Mouse (Mus musculus) lung, postnatal 0 days (tissue): ENCODE results near the gene 1700001L19Rik. TPM values are rescaled to one million over a fixed set of nuclear protein-coding genes. Genes with fewer than 3 reads are reported as not detected.
A peak's percentile ranks its signal among the peaks of the same experiment; 100 is the strongest.

ENCODE experiments used
- ATAC-seq: fragments of 200-750 bp; cut with Nextera tagmentation; 2 replicates; pipeline ENCODE4 v1.8.0; 2017; ENCODE audit warnings: moderate library complexity
- DNase-seq: peaks from one replicate; pipeline ENCODE4 v3.0.0-alpha.2; 2016; ENCODE audit warnings: low spot score
- H3K27ac ChIP-seq: fragments of 300-500 bp; sonication (generic); 2 replicates; pipeline ENCODE4 v1.5.1; 2014; ENCODE audit warnings: antibody characterized with exemption, mild to moderate bottlenecking, low read length, mixed read lengths
- H3K27me3 ChIP-seq: fragments of 300-500 bp; sonication (generic); replicated peaks from 2 replicates; pipeline ENCODE4 v1.6.1; 2014; ENCODE audit warnings: low read length, mixed read lengths; ENCODE audit not compliant: insufficient read depth
- H3K36me3 ChIP-seq: fragments of 300-500 bp; sonication (generic); 2 replicates; pipeline ENCODE4 v1.6.1; 2014; ENCODE audit warnings: low read length, mixed read lengths; ENCODE audit not compliant: insufficient read depth
- H3K4me1 ChIP-seq: fragments of 300-500 bp; sonication (generic); 2 replicates; pipeline ENCODE4 v1.6.1; 2014; ENCODE audit warnings: antibody characterized with exemption, low read depth, low read length, mixed read lengths; ENCODE audit not compliant: insufficient read depth
- H3K4me2 ChIP-seq: fragments of 300-500 bp; sonication (generic); replicated peaks from 2 replicates; pipeline ENCODE4 v1.6.1; 2014; ENCODE audit warnings: low read depth, mild to moderate bottlenecking, low read length, moderate library complexity, mixed read lengths
- H3K4me3 ChIP-seq: fragments of 300-500 bp; sonication (generic); 2 replicates; pipeline ENCODE4 v1.5.1; 2014; ENCODE audit warnings: low read depth, low read length
- H3K9ac ChIP-seq: fragments of 300-500 bp; sonication (generic); replicated peaks from 2 replicates; pipeline ENCODE4 v1.6.1; 2014; ENCODE audit warnings: low read depth, mild to moderate bottlenecking
- H3K9me3 ChIP-seq: fragments of 300-500 bp; sonication (generic); 2 replicates; pipeline ENCODE4 v1.6.1; 2016; ENCODE audit warnings: low read length, mixed read lengths
- CTCF ChIP-seq: IDR thresholded peaks from 2 replicates; pipeline ENCODE4 v1.5.1; 2016; ENCODE audit warnings: antibody characterized with exemption, mild to moderate bottlenecking
- EP300 ChIP-seq: IDR thresholded peaks from 2 replicates; pipeline ENCODE4 v1.6.1; 2016; ENCODE audit warnings: antibody characterized with exemption, mild to moderate bottlenecking, control low read depth
- WGBS: fragments of 180-500 bp; shearing (Covaris S2); extraction: QIAGEN DNeasy Blood & Tissue Kit; methylation state at CpG from one replicate; pipeline ENCODE4 v1.1.7; 2014; 5-methylcytosine and 5-hydroxymethylcytosine counted together
- polyA plus RNA-seq: library from polyadenylated mRNA; unstranded; fragments of >200 nt; fragmentation: Nextera tagmentation; extraction: Ambion mirVana; gene quantifications from 2 replicates; pipeline ENCODE4 v1.2.1, GENCODE M21; 2015

1700001L19Rik gene
- polyA plus RNA-seq, 1 experiment from 2014 or later: 4.5 TPM

DNA sequence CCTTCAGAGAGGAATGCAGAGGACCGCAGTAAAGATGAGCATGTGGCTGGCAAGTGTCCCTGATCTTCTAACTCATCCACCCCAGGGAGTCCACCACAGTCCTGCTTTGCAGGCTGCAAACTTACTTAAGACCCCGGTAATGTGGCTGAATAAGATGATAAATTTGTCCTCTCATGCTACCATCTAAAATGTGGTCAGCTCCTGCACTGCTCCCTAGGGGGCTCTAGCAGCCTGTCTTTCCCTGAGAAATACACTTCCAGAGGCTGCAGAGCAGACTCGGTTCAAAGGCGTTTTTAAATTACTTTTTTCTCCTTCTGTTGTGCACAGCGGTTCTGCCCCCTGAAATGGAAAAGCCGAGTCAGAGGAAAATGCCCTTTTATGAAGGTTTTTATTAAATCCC is 4.0 kb downstream of the 1700001L19Rik start:
- H3K4me1 ChIP-seq: no peaks in the 10 kb centered on the region; the same call in 1 of the 2 replicates
- TF ChIP-seq CTCF (peak; percentile 70), EP300 (no peak)
- DNase-seq (peak; percentile 55), ATAC-seq (peak; percentile 21; the same call in 1 of the 2 replicates)
- WGBS: 21% methylated on average over 6 of the region's 6 CpGs
- H3K9me3 ChIP-seq: no peaks in the 10 kb centered on the region
- H3K9ac ChIP-seq: no peak overlapping the region
- no peak overlapping the region for H3K27ac ChIP-seq
- H3K36me3 ChIP-seq: no peaks in the 10 kb centered on the region
- no peaks in the 10 kb centered on the region for H3K27me3 ChIP-seq
- no peak overlapping the region for H3K4me3 ChIP-seq
- H3K4me2 ChIP-seq: no peak overlapping the region

DNA sequence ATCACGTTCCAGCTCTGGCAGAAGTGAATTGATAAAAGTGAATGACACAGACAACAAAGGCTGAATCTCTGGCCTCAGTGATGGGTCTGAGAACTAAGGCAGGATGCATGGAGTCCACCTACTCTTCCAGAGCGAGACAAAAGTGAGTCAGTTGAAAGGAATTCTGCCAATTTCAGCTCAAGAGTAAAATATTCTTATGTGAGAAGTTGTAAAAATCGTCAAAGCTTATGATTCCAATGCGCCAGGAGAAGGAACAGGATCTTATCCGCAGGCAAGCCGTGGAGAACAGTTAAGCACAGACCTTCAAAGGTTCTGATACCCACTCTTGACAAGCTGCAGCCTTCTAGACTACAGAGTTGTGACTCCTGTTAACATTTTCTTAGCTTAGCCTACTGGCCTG is 5.9 kb downstream of the 1700001L19Rik start:
- no peaks in the 10 kb centered on the region; the same call in 1 of the 2 replicates for H3K4me1 ChIP-seq
- H3K36me3 ChIP-seq: no peaks in the 10 kb centered on the region
- H3K4me3 ChIP-seq: no peak overlapping the region
- H3K27ac ChIP-seq: no peak overlapping the region
- DNase-seq (no peak), ATAC-seq (no peak)
- H3K27me3 ChIP-seq: no peaks in the 10 kb centered on the region
- no peak overlapping the region for H3K9ac ChIP-seq
- TF ChIP-seq CTCF: no peak
- no peak for TF ChIP-seq EP300
- H3K9me3 ChIP-seq: no peaks in the 10 kb centered on the region
- H3K4me2 ChIP-seq: no peak overlapping the region
- 64% methylated on average over 6 of the region's 6 CpGs for WGBS

DNA sequence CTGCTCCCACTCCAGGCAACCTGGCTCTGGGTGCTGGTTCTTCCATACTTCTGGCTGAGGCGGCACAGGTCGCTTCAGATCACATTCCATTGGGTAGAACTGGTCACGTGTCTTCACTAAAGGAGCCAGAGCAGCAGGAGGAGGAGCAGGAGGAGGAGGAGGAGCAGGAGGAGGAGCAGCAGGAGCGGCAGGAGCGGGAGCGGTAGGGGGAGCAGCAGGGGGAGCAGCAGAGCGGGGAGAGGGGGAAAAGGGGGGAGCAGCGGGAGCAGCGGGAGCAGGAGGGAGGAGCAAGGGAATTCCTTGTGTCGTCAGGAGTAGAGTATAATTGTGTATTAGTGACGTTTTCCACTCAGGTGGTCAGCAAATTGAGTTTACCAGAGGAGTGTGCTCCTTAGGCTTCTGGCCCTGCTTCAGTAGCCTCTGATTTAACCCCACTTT is 8.5 kb downstream of the 1700001L19Rik start:
- peak overlapping the region; percentile 17; the same call in 1 of the 2 replicates for H3K4me3 ChIP-seq
- H3K27ac ChIP-seq: no peak overlapping the region
- H3K4me1 ChIP-seq: no peaks in the 10 kb centered on the region; the same call in 1 of the 2 replicates
- DNase-seq (peak; percentile 76), ATAC-seq (peak; percentile 80)
- no peaks in the 10 kb centered on the region for H3K27me3 ChIP-seq
- peak overlapping the region; percentile 45 for H3K4me2 ChIP-seq
- H3K36me3 ChIP-seq: no peaks in the 10 kb centered on the region
- H3K9ac ChIP-seq: no peak overlapping the region
- WGBS: 2% methylated on average over 11 of the region's 11 CpGs
- H3K9me3 ChIP-seq: no peaks in the 10 kb centered on the region
- TF ChIP-seq EP300 (no peak), CTCF (no peak; the same call in 1 of the 2 replicates)

GRCm38 (mm10) chr13:68607652-68608405 is 10.6 kb downstream of the 1700001L19Rik start:
- Histone ChIP-seq H3K4me1 (no peaks in the 10 kb centered on the region; the same call in 1 of the 2 replicates), H3K4me3 (no peak overlapping the region; the same call in 1 of the 2 replicates), H3K27ac (peak overlapping the region; percentile 51; the same call in 1 of the 2 replicates), H3K4me2 (peak overlapping the region; percentile 40), H3K9ac (no peak overlapping the region), H3K27me3 (no peaks in the 10 kb centered on the region), H3K9me3 (no peaks in the 10 kb centered on the region), H3K36me3 (no peaks in the 10 kb centered on the region)
- 50% methylated on average over 21 of the region's 21 CpGs for WGBS
- no peak for TF ChIP-seq CTCF
- TF ChIP-seq EP300: no peak
- DNase-seq (peak; percentile 84), ATAC-seq (peak; percentile 73)

- no peaks in the 10 kb centered on the region for H3K27me3 ChIP-seq
- no peak overlapping the region for H3K4me2 ChIP-seq
- H3K9ac ChIP-seq: no peak overlapping the region
- no peak overlapping the region for H3K4me3 ChIP-seq
- ATAC-seq: no peak
- WGBS: 54% methylated on average over 6 of the region's 6 CpGs
- no peaks in the 10 kb centered on the region for H3K36me3 ChIP-seq
- no peak overlapping the region for H3K27ac ChIP-seq
- H3K9me3 ChIP-seq: no peaks in the 10 kb centered on the region
- peak; percentile 27 for DNase-seq
- TF ChIP-seq CTCF: peak; percentile 48
- no peak for TF ChIP-seq EP300
- no peaks in the 10 kb centered on the region for H3K4me1 ChIP-seq
These were observed 25.6 kb downstream of the 1700001L19Rik start for GRCm38 (mm10) chr13:68622792-68623191.

DNA sequence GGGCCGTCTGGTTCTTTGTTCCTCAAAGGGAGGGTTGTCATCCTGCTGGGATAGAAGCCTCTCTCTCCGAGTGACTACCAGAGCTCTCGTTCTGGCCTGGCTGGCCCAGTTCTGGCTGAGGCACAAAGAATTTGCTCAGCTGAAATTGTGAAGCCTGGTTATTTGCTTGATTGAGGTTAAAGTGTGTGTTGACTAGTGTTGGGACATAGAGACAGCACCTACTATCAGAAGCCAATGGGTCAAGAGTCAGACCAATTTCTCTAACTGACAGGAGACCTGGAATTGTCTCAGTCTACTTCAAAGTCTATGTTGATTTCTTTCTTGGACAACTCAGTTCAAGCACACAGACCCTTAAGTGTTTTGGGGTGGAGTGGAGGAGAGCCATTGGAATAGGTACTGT is 29.8 kb downstream of the 1700001L19Rik start:
- WGBS: 53% methylated on average over 3 of the region's 3 CpGs
- no peaks in the 10 kb centered on the region for H3K36me3 ChIP-seq
- TF ChIP-seq EP300: no peak
- TF ChIP-seq CTCF: no peak
- H3K4me2 ChIP-seq: no peak overlapping the region
- no peak overlapping the region for H3K9ac ChIP-seq
- ATAC-seq (no peak), DNase-seq (no peak)
- no peak overlapping the region for H3K4me3 ChIP-seq
- no peak overlapping the region for H3K27ac ChIP-seq
- H3K4me1 ChIP-seq: no peaks in the 10 kb centered on the region
- H3K9me3 ChIP-seq: no peaks in the 10 kb centered on the region
- no peaks in the 10 kb centered on the region for H3K27me3 ChIP-seq
